Mouse (Mus musculus) inflammation-experienced regulatory T-cells, adult 16 weeks (primary cell): ENCODE data around the gene Erp27. TPM values are rescaled to one million over a fixed set of nuclear protein-coding genes. Genes with fewer than 3 reads are reported as not detected.

Source experiments
- polyA plus RNA-seq: library from polyadenylated mRNA; unstranded; fragments of 100-300 nt; shearing (Covaris generic); gene quantifications from one replicate; pipeline ENCODE4 v1.2.1, GENCODE M21; 2017

Gene Erp27
- polyA plus RNA-seq = 1.9 TPM

DNA sequence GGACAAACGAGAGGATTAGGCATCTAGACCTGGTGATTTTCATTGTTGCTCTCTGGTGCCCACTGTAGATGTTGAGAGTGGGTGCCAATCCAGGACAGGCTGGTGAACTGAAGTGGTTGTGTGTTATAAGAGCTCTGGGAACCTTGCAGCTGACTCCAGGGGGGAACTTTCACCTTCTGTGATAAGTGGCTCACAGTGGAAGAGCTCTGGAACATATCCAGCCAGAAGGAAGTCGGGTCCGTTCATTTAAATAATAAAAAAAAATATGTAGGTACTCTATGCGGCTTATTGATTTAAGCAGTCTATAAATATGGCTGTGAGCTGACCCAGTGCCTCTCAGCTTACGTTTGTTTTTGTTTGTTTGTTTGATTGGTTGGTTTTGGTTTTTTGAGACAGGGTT lies at the start of gene Erp27:
Gene Erp27, minus strand, starts transcription at position 101 of the 400 bp plus-strand sequence.

GRCm38 (mm10) chr6:136941051-136942021 lies 19.4 kb upstream of the Erp27 start, which contains the start of gene Arhgdib:
TSS of gene Arhgdib (minus strand) at chr6:136941899.

GRCm38 (mm10) chr6:136923532-136923931 lies 1.6 kb upstream of the Erp27 start, which contains the start of gene Pde6h:
TSS of gene Pde6h (plus strand) at chr6:136923832.

GRCm38 (mm10) chr6:136875670-136876069 lies 46.3 kb downstream of the Erp27 start, which contains the start of gene Mgp:
TSS of gene Mgp (minus strand) at chr6:136875823.

Other genes with a start within 250 kb of the Erp27 start
- gene Gucy2c, start 140.4 kb downstream of the Erp27 start, polyA plus RNA-seq = not detected
- 1.2 TPM for gene Hist4h4, start 117.8 kb downstream of the Erp27 start, polyA plus RNA-seq
- 55.8 TPM for gene H2afj, start 113.9 kb downstream of the Erp27 start, polyA plus RNA-seq
- 3.2 TPM for gene BC049715, start 94.6 kb downstream of the Erp27 start, polyA plus RNA-seq
- 118 TPM for gene Wbp11, start 93.9 kb downstream of the Erp27 start, polyA plus RNA-seq
- not detected for gene Smco3, start 86.7 kb downstream of the Erp27 start, polyA plus RNA-seq
- 3.7 TPM for gene Art4, start 64.4 kb downstream of the Erp27 start, polyA plus RNA-seq
- gene Mgp, start 46.4 kb downstream of the Erp27 start, polyA plus RNA-seq = not detected
- gene Pde6h, start 1.7 kb upstream of the Erp27 start, polyA plus RNA-seq = not detected
- 2,563 TPM for gene Arhgdib, start 19.7 kb upstream of the Erp27 start, polyA plus RNA-seq
- 0.23 TPM for gene Rerg, start 248.3 kb upstream of the Erp27 start, polyA plus RNA-seq